Mouse (Mus musculus) embryo, embryonic 10.5 days (tissue): ENCODE measurements at regions not wholly inside any gene's neighbourhood (a gene's known extent, or its start where the extent isn't known, plus 50 kb on each side); places are given as distances from the start of the nearest gene placed in this dataset.

Source experiments
- DNase-seq: peaks from one replicate; pipeline ENCODE4 v3.0.0-alpha.2; 2015; ENCODE audit warnings: low spot score

GRCm38 (mm10) chr8:89649207-89649890 is 605.4 kb upstream of the Sall1 start:
- no peak for DNase-seq

GRCm38 (mm10) chr8:89646946-89647345 is 603.0 kb upstream of the Sall1 start:
- no peak for DNase-seq

DNA sequence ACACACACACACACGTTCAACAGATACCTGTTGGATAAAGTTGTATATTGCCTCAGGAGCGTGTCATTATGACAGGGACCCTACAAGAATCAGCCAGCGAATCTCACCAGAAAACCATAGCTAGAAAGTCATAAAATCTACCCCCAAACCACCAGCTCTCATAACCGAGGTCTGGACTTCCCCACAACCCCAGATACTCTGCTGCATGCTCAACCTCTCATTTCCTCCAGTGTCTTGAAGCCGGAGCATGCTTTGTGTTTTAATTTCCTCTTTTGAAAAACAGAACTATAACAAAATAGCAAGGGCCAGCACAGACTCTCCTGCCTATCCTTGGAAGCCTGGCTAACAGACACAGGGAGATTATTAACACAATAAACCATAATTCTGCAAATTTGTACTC is 597.4 kb upstream of the Sall1 start:
- DNase-seq: no peak

DNA sequence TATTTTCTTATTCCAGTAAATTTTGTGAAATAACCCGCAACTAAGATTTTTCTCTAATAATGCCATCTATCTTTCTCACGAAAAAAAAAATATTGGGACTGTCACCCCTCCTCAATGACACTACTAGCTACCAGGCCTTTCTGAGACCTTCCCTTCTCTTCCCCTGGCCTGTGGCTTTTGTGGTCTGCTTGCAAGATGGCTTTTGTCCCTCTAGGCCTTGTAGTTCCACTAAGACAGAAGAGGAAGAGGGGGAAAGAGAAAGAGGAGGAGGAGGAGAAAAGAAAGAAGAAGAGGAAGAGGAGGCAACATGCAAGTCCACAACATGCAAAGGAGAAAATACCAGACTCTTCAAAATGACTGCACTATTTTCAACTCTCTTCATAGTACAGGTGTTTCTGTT is 590.9 kb upstream of the Sall1 start:
- no peak for DNase-seq

DNA sequence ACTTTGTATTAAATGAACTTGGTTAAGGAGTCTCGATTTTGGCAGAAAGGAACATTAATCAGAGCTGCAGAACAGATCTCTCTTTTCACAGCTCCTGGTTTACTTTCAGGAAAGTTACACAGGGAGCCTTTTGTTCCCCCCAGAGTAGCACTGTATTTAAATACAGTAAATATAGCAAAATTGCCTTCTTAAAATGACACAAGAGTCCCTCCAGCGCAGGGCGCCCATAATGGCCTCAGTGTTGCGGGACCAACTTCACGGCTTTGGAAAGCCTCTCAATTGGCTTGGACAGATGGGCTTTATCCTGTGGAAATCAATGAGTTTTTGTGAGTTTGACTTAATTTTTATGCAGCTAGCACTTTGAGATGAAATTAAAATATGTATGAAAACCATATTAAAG is 588.3 kb upstream of the Sall1 start:
- DNase-seq: no peak

DNA sequence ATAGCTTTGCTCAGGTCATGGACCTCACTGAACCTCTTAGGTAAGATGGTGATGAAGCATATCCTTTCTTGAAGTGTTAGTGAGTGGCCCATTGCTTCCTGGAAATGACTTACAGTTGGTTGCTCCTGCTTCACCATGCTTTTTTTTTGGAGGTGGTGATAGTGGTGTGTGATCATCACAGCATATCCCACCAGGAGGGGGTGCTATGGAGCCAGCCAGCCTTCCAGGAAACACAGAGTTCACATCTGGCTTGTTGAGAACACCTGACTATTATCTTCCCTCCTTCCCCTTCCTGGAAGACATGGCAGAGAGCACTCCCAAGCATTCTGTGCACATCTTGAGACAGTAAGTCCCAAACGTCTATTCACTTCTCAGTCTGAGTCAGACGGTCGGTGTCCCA is 586.6 kb upstream of the Sall1 start:
- peak; percentile 17 for DNase-seq

DNA sequence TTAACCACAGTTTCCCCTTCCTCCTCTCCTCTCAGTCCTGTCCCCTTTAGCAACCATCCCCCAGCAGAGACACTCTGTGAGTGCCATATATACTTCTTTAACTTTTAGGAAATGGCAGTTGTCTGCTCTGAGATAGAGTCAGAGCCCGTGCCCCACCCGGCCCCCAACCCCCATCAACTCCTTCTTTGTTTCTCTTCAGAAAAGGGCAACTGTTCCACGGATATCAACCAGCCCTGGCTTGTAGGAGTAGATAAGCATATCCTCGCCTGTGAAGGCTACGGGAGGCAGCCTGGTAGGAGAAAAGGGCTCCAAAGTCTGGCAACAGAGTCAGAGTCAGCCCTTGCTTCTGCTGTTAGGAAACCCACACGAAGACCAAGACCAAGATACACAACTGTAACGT is 574.1 kb upstream of the Sall1 start:
- DNase-seq: no peak

DNA sequence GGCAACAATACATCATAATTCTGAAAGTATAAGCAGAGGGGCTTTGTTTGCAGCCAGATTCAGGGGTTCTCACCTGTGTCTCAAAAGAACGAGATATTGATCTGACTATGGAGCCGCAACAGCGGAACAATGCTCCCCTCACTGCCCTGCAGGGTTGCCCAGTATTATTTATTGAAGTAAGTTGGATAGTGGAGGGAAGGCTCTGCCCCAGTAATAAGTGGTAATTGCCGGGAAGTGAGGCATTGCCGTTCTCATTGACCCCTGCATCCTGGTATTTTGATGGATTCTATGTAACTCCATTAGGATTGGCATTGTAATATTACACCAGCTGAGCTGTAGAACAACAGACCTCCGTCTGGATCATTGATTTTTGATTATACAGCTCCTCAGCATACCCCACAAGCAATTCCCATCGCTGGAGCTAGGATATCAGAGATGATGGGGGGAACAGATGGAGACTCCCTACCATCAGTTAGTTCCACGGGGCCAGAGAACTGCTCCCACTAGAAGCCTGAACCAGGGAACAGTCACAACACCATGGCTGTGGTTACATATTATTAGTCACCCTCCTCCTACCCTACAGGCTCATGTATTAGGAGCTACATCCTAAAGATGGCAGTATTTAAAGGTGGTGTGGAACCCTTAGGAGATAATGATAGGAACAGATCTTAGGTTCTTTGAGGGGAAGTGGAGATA is 572.0 kb upstream of the Sall1 start:
- no peak for DNase-seq

DNA sequence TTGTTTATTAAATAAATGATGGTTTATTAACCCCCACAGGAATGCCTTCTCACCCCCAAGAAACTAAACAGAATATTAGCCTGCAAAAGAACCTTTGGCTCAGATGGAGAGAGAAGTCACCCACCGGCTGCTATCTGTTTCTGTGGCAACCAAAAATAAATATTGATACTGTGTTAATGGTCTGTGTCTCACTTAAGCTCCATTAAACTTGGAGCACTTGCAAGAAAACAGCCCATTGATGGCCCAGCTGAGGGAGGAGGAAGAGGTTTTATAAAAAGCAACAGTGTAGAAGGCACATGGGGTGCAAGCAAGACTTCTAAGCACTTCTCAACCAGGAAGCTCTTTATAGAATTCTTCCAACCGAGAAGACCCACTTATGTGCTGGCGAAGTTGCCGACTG is 565.1 kb upstream of the Sall1 start:
- peak; percentile 30 for DNase-seq

DNA sequence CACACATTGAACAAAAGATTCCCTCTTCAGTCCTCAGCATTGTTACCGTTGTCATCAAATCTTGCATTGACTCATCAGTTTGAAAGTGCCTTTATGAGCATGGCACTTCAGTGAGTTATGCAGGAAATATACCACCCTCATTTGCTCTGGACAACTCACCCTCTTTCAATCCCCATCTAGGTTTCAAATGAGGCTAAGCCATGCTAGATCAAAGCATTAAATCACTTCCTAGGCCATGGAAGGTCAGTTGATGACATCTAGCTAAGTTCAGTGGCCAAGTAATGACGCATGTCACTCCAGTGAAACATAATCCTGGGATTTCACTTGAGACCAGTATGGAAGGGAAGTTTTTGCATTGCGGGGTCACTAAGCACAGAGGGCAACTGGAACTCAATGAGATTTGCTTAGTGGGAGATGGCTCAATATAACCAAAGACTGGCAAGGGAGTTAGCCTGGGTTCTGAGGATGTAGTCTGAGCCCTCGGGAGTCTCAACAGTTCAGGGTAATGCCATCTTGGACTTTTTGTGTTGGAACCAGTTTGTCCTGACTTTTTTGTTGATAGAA is 562.0 kb upstream of the Sall1 start:
- DNase-seq: no peak

GRCm38 (mm10) chr8:89604461-89604860 is 560.5 kb upstream of the Sall1 start:
- DNase-seq: no peak

- DNase-seq: no peak
These were observed 552.4 kb upstream of the Sall1 start for GRCm38 (mm10) chr8:89596380-89596779.

GRCm38 (mm10) chr8:89583091-89583490 is 539.1 kb upstream of the Sall1 start:
- no peak for DNase-seq

- no peak for DNase-seq
These were observed 538.6 kb upstream of the Sall1 start for GRCm38 (mm10) chr8:89582566-89582965.

GRCm38 (mm10) chr8:89571816-89572215 is 527.9 kb upstream of the Sall1 start:
- DNase-seq: peak; percentile 92

DNA sequence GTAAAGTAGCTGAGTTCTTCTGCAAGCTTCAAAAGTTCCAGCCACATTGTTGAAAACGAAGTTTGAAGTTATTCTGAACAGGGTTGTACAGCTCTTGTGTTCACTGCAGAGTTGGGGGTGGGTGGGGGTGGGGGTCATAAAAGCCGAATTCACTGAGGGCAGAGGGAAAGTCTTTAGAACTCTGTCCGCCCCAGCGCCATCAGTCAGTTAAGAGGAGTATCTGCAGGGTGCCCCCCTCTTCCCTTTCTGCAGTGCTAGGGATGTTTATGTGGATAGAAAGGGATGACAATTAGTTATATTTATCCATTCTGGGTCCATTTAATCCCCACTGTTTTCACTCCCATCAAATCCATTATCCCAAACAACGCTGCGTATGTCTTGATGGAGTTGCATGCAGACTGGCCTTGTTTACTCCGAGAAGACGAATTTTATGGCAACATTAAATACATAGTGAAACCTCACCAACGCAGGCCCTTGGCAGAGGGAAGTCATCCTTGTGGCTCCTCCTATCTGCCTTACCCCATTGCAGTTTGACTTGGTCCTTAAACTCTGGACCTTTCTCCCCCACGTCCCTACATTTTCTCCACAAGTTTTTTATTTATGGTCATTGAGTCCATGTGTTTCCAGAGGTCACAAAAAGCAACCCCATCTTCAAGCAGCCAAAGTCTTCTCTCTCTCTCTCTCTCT is 526.8 kb upstream of the Sall1 start:
- peak; percentile 36 for DNase-seq

- no peak for DNase-seq
These were observed 525.4 kb upstream of the Sall1 start for GRCm38 (mm10) chr8:89569406-89569805.

GRCm38 (mm10) chr8:89568641-89569040 is 524.7 kb upstream of the Sall1 start:
- DNase-seq: no peak

- no peak for DNase-seq
These were observed 523.0 kb upstream of the Sall1 start for GRCm38 (mm10) chr8:89566986-89567385.

DNA sequence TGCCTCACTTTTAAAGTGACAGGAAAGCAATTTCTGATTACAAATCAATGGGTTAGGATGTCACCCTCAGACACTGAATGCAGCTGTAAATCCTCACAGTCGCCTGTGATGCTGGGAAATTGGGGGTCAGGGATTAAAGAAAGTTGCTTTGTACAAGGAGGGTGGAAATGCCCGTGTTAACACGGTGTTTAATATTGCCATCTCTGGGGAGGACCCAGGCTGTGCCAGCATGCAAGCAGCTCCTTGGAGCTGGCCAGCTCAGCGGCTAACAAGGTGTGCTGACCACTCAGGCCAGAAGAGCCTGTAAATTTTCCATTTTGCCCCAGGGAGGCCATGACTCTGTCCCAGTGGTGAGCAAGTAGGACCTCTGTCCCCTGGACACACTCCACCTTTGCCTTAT is 522.5 kb upstream of the Sall1 start:
- DNase-seq: no peak

- no peak for DNase-seq
These were observed 521.3 kb upstream of the Sall1 start for GRCm38 (mm10) chr8:89565147-89565826.

DNA sequence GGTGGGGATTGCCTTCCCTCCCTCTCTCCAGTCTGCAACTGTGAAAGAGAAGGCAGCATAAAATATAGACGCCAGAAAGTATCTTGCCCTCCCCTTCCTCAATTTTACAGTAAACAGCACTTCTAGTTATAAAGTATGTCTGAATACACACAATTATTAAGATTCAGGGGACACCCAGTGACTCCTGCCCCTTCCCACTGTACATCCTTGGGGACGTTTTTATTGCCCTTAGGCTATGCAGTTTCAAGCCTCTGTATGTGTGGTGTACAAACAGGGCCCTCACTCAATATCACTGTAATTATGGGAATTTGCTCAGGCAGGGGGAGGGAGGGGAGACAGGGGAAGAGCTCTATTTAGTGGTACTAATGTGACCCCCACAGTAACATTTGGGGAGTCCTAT is 519.6 kb upstream of the Sall1 start:
- no peak for DNase-seq
